Mouse (Mus musculus): ENCODE data around the gene Tmem117.

Tmem117 gene

GRCm38 (mm10) chr15:94628830-94629601, at the start of gene Tmem117:
Tmem117 (plus strand) TSS chr15:94629232.
- no peak for DNase-seq (ENCODE audit: low read depth, low spot score)

GRCm38 (mm10) chr15:94582000-94582593, 46.9 kb upstream of the Tmem117 start:
- DNase-seq (ENCODE audit: low read depth, low spot score): no peak

GRCm38 (mm10) chr15:94583153-94583552, 45.9 kb upstream of the Tmem117 start:
- DNase-seq (ENCODE audit: low read depth, low spot score): no peak

- no peak for DNase-seq (ENCODE audit: low read depth, low spot score)
These were observed 44.3 kb upstream of the Tmem117 start for GRCm38 (mm10) chr15:94584738-94585137.

- no peak for DNase-seq (ENCODE audit: low read depth, low spot score)
These were observed 41.0 kb upstream of the Tmem117 start for GRCm38 (mm10) chr15:94587826-94588715.

- DNase-seq (ENCODE audit: low read depth, low spot score): peak; percentile 96
These were observed 39.6 kb upstream of the Tmem117 start, which contains the start of gene Twf1 for GRCm38 (mm10) chr15:94589219-94590075. Twf1 (minus strand) TSS chr15:94589889.

- DNase-seq (ENCODE audit: low read depth, low spot score): no peak
These were observed 38.9 kb upstream of the Tmem117 start for GRCm38 (mm10) chr15:94590083-94590482.

- DNase-seq (ENCODE audit: low read depth, low spot score): no peak
These were observed 37.7 kb upstream of the Tmem117 start for GRCm38 (mm10) chr15:94591356-94591755.

GRCm38 (mm10) chr15:94593586-94593985, 35.4 kb upstream of the Tmem117 start:
- no peak for DNase-seq (ENCODE audit: low read depth, low spot score)

- DNase-seq (ENCODE audit: low read depth, low spot score): no peak
These were observed 28.8 kb upstream of the Tmem117 start for GRCm38 (mm10) chr15:94600145-94600707.

GRCm38 (mm10) chr15:94601339-94601738, 27.7 kb upstream of the Tmem117 start:
- DNase-seq (ENCODE audit: low read depth, low spot score): no peak

GRCm38 (mm10) chr15:94602441-94602840, 26.6 kb upstream of the Tmem117 start:
- DNase-seq (ENCODE audit: low read depth, low spot score): no peak

GRCm38 (mm10) chr15:94607768-94608167, 21.3 kb upstream of the Tmem117 start:
- DNase-seq (ENCODE audit: low read depth, low spot score): no peak

GRCm38 (mm10) chr15:94616036-94616435, 13.0 kb upstream of the Tmem117 start:
- DNase-seq (ENCODE audit: low read depth, low spot score): no peak

GRCm38 (mm10) chr15:94620909-94621308, 8.1 kb upstream of the Tmem117 start:
- no peak for DNase-seq (ENCODE audit: low read depth, low spot score)

- no peak for DNase-seq (ENCODE audit: low read depth, low spot score)
These were observed 586 bp upstream of the Tmem117 start for GRCm38 (mm10) chr15:94628463-94628829.

- DNase-seq (ENCODE audit: low read depth, low spot score): no peak
These were observed 1.5 kb downstream of the Tmem117 start for GRCm38 (mm10) chr15:94630553-94630952.

- DNase-seq (ENCODE audit: low read depth, low spot score): no peak
These were observed 5.5 kb downstream of the Tmem117 start for GRCm38 (mm10) chr15:94634524-94634923.

GRCm38 (mm10) chr15:94638207-94638606, 9.2 kb downstream of the Tmem117 start:
- DNase-seq (ENCODE audit: low read depth, low spot score): no peak

GRCm38 (mm10) chr15:94639126-94639525, 10.1 kb downstream of the Tmem117 start:
- no peak for DNase-seq (ENCODE audit: low read depth, low spot score)

GRCm38 (mm10) chr15:94646012-94646411, 17.0 kb downstream of the Tmem117 start:
- DNase-seq (ENCODE audit: low read depth, low spot score): no peak

Measured in retina, adult 2 months (tissue).